Mouse (Mus musculus) left cerebral cortex, postnatal 10 days (tissue): ENCODE measurements around the gene Gaa. TPM values are rescaled to one million over a fixed set of nuclear protein-coding genes. Genes with fewer than 3 reads are reported as not detected.
A peak's percentile ranks its signal among the peaks of the same experiment; 100 is the strongest.

Experiments
- DNase-seq, 2 experiments: peaks; one replicate each; pipeline ENCODE4 v3.0.0; 2021 to 2022; ENCODE audit warnings: low spot score in 2 of 2, mixed read lengths in 1 of 2; ENCODE audit errors: extremely low spot score in 1 of 2
- intact Hi-C: fragments of 180-260 bp; cut with DNase I; formaldehyde crosslinking; loops from one replicate; pipeline ENCODE4 v1.15.1; 2025
- total RNA-seq, 2 experiments: library from RNA; stranded (reverse); gene quantifications; 2 replicates each; pipeline ENCODE4 v1.2.3; 2021

The Gaa gene
- total RNA-seq, 2 experiments from 2014 or later, result 108 to 124 TPM

GRCm38 (mm10) chr11:119298917-119299316 is 31.2 kb downstream of the Gaa start:
- no peak for DNase-seq
- intact Hi-C loops, result no loop called here

DNA sequence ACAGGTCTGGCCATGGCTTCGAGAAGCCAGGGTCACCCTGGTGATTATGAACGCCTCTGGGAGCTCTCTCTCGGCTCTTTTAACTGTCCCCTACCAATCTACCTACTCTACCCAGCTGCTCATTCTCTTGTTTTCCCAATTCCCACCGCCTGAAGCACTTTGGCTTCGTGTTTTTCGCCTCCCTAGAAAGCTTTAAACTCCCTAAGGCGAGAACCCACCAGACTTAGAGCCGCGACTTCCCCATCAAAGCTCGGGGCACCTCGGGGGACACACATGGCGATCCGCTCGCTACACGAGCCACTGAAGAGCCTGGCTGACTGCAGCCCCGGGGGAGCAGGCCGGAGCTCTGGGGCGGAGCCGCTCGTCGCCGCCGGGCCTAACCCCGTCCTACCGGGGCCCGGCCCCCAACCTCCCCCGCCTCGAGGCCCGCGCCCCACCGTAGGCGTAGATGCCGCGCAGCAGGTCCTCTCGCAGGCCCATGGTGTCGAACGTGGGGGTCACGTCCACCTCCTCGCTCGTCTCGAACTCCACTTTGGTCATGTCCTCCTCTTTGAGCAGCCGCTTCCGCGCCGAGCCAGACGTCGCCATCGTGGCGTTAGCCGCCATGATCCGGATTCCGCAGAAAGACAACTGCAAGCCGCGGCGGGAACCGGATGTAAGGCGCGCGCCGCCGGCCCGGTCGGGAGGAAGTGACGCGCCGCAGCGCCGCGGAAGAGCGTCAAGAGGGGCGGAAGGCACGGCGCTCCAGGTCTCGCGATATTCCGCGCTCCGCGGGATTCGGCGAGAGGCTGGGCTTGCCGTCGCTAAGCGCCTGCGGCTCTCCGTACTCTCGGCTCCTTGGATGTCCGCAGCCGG is 31.9 kb downstream of the Gaa start, which contains the start of gene Eif4a3:
Gene Eif4a3, minus strand, starts transcription at position 699 of the 855 bp plus-strand sequence.
- intact Hi-C loops, result no loop called here
- peak; percentile 90 to 97 for DNase-seq

GRCm38 (mm10) chr11:119300246-119300935 is 32.7 kb downstream of the Gaa start:
- DNase-seq, result no peak
- intact Hi-C loops, result no loop called here

DNA sequence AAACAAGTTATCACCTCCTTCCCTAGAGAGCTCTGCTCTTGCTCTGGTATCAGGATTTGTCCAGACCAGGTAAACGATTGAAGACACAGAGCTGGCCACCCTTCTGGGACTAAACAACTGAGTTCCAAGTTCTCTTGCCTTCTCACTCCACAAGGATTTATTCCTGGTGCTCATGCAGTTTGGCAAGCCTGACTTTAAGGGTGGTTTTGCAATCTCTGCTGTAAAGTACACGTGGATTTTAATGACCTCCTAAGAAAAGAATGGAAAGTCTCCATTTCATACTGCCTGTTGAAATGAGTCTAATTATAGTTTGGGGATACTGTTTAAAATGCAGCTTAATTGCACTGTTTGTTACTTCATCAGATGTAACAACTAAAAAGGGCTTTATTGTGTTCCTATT is 33.3 kb downstream of the Gaa start:
- intact Hi-C loops, result no loop called here
- no peak for DNase-seq

- no peak for DNase-seq
- intact Hi-C loops, result no loop called here
Observed at GRCm38 (mm10) chr11:119304904-119305712, 37.4 kb downstream of the Gaa start.

- intact Hi-C loops, result no loop called here
- DNase-seq, result no peak
Observed at GRCm38 (mm10) chr11:119306762-119307657, 39.3 kb downstream of the Gaa start.

DNA sequence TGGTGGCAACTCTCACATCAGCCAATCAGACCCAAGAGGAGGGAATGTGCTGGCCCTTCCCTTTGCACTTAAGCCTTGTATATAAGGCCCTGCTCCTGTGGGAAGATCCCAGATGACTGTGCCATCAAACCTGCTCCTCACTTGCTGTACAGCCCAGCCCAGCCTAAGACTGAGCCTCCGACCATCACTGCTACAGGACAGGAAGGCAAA is 39.9 kb downstream of the Gaa start, which contains the start of gene Card14:
Gene Card14, plus strand, starts transcription at position 111 of the 210 bp plus-strand sequence.
- no peak for DNase-seq
- intact Hi-C loops, result no loop called here

DNA sequence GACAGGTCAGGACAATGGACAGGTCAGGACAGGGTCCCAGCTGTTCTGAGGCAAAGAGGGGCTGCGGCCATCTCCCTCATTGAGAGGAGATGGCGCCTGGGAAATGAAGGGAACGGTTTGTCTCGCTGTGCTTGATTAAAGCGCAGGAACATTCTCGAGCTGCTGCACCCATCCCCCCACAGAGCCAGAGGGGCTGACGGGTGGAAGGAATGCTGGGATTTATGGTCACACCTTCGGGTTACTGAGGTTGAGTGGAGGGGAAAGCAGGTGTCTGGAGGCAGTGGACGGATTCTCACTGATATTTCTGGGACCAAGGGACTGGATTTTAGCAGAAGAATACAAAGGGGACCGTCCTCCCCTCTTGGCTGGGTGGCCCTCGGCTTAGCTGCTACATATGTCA is 40.2 kb downstream of the Gaa start:
- DNase-seq, result no peak
- intact Hi-C loops, result no loop called here

GRCm38 (mm10) chr11:119310621-119311020 is 42.9 kb downstream of the Gaa start:
- intact Hi-C loops, result loop anchor here (5.0 kb wide), 1 partner anchor 577 kb away; no protein-coding TSS in a partner anchor
- DNase-seq, result no peak

DNA sequence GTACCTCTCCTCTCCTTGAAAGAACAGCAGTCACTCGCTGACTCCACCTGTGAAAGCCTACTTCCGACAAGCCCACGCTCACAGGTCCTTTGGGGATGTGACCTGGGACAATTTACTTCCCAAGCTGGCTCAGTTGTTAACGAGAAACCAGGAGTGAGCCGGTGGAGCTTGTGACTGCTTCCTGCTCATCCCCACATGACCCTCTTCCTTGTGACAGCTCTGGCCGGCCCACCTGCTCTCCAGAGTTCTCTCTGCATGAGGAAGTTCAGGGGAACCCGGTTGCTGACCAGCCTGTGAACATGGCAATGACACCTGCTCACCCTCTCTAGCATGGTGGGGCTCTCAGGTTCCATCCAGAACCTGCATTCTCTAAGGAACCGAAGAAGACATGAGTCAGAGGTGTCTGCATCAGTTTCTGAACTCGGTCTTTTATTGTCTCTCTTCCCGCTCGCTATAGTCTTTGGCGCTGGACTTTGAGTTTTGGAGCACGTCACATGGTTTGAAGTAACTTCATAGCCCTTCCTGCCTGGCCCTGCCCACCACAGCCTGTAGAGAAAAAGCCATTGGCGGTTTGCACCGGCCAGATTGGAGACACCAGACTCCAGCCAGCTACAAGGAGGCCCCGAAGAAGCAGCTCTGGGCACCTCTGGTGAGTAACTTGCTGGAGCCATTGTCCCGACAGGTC is 46.7 kb downstream of the Gaa start:
- no peak for DNase-seq
- intact Hi-C loops, result loop anchor here (5.0 kb wide), 1 partner anchor 573 kb away; no protein-coding TSS in a partner anchor

DNA sequence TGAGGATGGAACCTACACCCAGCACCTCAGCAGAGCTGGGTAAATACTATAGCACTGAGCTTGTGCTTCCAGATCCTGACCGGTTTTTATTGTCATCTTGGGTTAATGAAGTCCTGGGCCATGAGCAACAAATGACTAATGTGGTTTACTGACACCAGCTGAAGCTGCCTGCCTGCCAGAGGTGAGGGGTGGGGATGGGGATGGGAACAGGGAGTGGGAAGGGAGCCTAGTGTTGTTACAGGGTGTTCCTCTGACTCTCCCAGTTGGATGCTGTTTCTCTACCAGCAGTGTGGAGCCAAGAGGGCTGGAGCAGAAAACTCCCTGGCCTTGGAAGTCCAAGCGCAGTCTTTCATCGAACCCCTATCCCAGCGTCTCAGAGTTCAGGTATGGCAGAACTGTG is 49.0 kb downstream of the Gaa start:
- DNase-seq, result no peak
- intact Hi-C loops, result no loop called here

- intact Hi-C loops, result no loop called here
- DNase-seq, result no peak
Observed at GRCm38 (mm10) chr11:119322521-119322920, 54.8 kb downstream of the Gaa start.

- no peak for DNase-seq
- intact Hi-C loops, result no loop called here
Observed at GRCm38 (mm10) chr11:119325068-119325467, 57.4 kb downstream of the Gaa start.

DNA sequence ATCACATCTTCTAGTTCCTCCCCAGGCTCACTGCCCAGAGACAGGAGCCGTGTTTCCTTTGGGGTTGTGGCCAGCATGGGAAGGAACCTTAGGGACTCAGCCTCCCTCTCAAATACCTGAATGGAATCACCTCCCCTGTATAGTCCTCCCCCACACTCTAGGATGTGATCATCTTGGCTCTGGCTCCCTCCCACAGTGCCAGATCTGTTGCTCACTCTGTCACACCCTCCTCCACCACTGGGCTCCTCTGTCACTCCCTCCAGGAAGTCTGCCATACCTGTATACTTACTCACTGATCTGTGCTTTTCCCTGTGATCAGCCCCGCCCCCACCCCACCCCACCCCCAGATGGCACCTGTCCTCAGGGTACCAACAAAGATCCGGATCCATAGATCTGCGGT is 62.9 kb downstream of the Gaa start:
- intact Hi-C loops, result no loop called here
- DNase-seq, result no peak

GRCm38 (mm10) chr11:119331970-119332369 is 64.3 kb downstream of the Gaa start:
- intact Hi-C loops, result no loop called here
- no peak for DNase-seq
